Mouse (Mus musculus) cerebellum, adult 11 months (tissue): ENCODE measurements around the gene Larp4.

Experiments
- DNase-seq: peaks from one replicate; pipeline ENCODE4 v3.0.0; 2022

Larp4 gene

DNA sequence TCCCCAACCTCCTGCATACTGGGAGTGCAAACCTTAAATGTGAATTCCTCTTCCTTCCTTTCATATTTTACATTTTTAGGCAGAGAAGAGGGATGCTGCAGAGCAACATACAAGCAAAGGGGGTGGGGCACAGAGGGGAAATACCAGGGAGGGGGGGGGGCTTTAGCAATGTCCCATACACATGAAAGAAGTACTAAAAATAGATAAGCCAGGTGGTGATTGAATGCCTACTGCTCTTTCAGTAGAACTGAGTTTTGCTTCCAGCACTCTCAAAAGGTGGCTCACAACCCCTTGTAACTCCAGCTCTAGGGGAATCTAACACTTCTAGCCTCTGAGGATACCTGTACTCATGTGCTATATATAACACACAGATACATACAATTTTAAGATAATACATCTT is 36.3 kb downstream of the Larp4 start:
- DNase-seq = no peak

- DNase-seq = no peak
Observed at GRCm38 (mm10) chr15:100018280-100018899, 48.5 kb downstream of the Larp4 start.

DNA sequence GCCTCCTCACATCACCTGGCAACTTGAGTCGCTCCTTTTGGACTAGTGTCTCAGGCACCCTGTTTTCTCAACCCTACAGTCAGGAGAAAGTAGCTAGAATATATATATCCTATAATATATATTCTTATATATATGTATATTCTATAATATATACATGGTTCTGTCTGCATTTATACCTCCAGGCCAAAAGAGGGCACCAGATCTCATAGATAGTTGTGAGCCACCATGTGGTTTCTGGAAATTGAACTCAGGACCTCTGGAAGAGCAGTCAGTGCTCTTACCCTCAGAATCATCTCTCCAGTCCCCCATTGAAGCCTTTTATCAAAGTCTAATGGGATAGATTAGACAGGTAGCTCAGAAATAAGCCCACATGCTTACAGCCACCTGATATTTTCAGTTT is 51.3 kb downstream of the Larp4 start:
- no peak for DNase-seq

DNA sequence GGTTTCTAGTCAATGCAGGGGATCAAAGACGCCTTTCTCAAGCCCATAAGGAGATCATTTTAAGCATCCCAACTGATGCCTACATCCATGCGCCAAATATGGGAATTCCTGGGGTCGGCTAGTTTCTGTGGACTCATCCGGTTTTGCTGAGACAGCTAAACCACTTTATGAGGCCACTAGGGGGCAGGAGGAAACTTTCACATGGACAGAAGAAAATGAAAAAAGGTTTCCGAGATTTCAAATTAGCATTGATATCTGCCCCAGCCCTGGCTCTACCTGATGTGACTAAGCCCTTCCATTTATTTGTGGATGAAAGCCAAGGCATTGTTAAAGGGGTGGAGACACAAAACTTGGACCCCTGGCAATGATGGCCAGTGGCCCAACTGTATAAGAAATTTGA is 53.1 kb downstream of the Larp4 start:
- DNase-seq = peak; percentile 27

GRCm38 (mm10) chr15:100025076-100025834 is 55.4 kb downstream of the Larp4 start:
- DNase-seq = no peak

- DNase-seq = no peak
Observed at GRCm38 (mm10) chr15:100028133-100028532, 58.3 kb downstream of the Larp4 start.

DNA sequence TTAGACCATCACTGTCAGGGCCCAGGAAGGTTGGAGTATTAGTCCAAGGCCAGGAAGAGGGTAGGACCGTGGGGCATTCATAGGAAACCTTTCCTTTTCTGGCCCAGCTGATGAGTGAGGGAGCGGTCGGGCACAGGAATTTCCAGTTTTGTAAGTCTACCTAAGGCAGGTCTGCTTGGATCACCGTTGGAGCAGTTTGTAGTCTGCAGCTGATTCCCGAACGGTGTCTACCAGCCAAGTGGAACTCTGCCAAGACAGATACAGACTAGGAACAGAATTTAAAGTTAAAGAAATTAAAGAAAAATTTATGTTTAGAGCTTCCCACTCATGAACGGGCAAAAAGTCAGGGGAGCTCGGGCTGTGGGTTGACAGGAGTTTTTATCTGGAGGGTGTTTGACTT is 59.6 kb downstream of the Larp4 start:
- no peak for DNase-seq

DNA sequence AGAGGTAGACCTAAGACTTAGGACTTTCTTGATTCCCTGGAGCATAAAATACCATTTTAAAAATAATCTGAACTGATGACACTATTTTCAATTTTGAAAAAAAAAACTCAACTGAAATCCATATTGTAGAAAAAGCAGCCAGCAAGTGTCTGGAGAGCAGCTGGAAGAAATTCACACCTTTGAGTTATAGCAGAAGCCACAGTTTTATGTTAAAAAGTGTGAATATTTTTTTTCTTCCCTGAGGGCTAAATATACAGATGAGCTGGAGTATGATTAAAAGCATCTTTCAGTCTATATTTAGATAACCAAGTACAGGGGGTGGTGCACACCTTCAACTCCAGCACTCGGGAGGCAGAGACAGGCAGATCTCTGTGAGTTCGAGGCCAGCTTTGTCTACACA is 60.0 kb downstream of the Larp4 start:
- DNase-seq = no peak

DNA sequence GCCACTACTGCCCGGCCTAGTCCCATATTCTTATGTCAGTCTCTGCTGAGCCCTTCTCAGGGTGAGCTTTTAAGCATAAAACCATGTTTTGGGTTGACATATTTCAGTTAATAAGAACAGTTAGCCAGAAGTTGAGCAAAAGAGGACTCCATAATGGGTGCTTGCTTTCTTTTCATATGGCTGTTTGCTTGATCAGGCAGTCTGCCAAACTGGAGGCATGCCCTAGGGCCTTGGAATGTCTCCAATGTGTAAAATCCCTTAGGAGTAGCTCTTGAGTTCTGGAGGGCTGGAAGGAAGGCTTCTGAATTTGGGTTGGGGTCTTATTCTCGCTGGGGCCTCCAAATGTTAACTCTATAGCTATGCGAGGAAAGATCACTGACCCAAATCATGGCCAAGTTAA is 62.7 kb downstream of the Larp4 start:
- no peak for DNase-seq

DNA sequence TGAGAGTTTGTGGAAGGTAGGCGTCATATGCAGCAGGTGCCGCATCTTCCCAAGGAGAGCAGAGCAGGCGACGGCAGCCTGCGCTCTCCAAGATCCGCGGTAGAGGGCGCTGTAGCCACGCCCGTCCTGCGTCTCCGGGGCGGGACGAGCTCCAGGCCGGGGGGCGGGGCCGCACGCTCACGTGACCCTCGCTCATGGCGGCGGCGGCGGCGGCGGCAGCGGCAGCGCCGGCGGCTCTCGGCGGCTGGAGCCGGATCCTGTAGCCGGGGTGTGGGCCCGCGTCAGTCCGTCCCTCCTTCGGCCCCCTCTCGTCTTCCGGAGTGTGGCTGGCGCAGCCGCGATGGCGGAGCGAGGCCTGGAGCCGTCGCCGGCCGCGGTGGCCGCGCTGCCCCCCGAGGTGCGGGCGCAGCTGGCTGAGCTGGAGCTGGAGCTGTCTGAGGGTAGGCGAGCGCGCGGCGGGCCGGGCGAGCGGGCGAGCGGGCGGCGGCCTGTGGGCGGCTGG is 68.7 kb downstream of the Larp4 start, which contains the start of gene Dip2b:
Gene Dip2b (plus strand): TSS at position 195 of the 502 bp plus-strand sequence.
- DNase-seq = peak; percentile 97

GRCm38 (mm10) chr15:100039001-100039701 is 69.3 kb downstream of the Larp4 start:
- DNase-seq = peak; percentile 40

DNA sequence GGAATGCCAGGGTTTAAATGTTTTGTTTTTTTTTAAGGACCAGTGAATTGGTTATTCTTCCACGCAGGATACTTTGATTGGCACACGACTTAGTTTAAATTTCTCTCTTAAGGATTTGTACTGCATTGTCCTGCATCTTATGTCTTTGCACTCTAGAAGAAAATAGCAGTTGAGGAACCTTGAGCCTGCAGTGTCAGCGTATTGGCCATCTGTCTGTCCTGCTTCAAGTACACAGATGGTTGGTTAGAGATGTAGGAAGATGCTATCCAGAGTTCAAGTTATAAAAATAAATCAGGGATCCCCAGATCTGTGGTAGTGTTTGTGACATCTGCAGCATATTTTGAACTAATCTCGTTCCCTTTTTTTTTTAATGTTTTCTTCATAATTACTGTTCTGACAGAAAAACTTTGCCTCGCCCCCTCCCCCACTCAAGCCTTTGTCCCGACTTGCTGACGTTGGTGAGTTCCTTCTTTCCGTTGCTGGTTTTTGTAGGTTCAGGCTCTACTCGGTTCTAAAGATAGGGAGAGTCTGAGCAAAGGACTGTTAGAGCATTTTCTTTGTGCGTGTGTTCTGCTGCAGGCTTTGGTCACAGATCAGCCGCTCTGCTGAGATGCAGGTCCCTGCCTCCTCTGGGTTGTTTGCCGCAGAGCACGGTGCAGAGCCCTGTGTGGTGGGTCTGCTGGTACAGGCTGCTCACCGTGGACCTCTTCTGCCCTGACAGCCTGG is 70.8 kb downstream of the Larp4 start:
- DNase-seq = no peak

DNA sequence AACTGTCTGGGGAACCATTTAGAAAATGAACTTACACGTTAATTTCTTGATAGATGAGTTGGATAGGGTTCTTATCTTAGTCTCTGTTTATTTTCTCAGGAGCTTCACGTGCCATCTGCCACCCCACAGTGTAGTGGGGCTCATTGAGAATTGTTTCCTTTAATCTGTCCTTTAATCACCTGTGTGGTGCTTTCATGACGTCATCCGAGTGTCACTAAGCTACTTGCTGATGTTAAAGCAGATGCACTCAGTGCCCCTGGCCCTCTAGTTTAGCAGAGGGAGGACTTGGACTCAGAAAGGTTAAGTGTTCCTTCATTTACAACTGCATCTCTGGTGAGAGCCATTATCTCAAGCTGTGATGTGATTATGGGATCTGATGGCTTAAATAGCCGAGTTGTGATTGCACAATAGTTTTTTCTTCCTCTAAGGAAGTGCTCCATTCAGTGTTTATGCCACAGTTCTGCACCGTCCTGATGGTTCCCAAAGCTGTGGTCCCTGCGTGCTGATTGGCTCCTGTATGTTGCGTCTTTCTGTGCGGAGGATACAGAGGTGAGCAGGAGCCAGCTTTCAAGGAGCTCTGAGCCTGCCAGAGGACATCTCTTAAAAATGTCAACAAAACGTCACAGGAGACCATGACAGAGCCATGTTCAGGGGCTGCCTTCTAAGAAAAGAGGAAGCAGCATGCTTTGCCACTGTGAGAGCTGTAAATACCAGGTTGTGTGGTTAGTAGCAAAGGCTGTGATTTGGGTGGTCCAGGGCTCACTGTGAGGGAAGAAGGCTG is 71.6 kb downstream of the Larp4 start:
- peak; percentile 31 for DNase-seq

DNA sequence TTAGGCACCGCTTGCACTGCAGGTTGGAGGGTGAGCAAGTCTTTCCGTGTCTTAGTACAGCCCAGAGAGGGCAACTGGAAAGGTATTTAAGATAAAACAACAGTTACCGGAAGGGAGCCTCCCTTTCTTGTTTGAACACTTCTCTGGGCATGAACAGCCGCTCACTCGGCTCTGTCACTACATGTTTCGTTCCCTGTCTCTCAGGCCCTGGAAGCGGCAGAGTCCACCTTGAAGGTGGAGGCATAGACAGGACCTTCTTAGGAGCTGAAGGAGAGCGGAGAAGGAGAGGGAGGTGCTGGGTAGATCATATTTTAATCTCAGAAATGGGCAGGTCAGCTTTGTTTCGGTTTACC is 72.2 kb downstream of the Larp4 start:
- DNase-seq = no peak

DNA sequence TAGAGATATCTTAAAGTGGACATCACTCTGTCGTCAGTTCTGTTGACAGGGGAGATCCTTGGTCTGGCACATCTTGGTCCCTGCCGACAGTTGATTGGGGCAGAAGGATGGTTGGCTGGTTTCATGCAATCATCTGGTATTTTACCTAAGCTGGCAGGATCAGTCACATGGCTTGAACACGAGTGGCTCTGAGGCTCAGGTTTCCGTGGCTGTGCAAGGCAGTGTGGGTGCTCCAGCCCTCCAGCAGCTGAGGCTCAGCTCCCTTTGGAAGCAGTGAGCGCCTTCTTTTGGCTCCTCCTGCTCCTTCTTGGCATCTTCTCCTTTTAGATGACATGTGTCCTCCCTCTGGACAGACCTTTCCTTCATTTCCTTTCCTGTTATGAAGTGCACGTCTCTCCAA is 75.7 kb downstream of the Larp4 start:
- DNase-seq = no peak

DNA sequence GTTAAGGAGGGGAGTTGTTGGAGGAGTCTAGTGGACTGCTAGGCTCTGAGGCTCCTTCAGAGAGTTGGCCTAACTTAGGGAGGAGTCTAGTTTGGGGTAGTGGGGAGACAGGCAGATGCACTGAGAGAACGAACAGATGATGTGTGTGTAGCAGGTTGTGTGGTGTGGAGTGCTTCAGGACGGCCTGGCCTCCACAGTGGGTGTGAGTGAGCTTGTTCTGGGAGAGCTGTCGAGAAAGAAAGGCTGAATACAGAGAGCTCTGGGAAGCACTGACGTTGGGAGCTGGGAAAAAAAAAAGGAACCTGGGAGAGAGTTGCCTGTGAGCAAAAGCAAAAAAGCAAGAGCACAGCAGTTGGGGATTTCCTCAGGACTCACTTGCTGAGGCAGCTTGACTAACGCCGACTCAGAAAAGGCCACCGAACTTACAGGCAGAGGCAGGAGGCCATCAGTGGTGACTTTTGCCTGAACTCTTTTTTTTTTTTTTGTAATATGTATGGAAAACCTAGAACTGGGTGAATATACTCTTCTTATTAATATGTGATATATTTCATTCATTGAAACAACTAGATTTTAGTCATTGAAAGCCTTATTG is 79.7 kb downstream of the Larp4 start:
- no peak for DNase-seq

GRCm38 (mm10) chr15:100050940-100051339 is 81.1 kb downstream of the Larp4 start:
- DNase-seq = no peak

GRCm38 (mm10) chr15:100052726-100053125 is 82.9 kb downstream of the Larp4 start:
- no peak for DNase-seq

- no peak for DNase-seq
Observed at GRCm38 (mm10) chr15:100056397-100056908, 86.6 kb downstream of the Larp4 start.

- DNase-seq = no peak
Observed at GRCm38 (mm10) chr15:100057698-100058097, 87.8 kb downstream of the Larp4 start.

DNA sequence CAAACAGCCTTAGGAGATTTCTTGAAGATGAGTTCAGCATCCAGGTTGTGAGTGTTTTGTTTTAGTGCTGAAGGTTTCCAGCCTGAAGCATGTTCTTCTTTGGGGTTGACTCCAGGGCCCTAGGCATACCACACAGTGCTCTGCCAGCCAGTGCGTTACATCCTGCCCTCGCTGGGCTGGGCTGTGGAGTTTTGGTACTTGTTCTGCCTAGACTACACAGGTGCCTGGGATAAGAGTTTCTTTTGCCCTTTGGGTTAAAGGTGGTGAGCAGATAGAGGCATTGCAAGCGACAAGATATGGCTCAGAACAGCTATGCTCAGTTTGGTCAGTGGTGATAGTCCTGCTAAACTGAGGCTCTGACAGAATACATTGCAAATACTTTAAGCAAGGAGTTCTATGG is 88.3 kb downstream of the Larp4 start:
- DNase-seq = no peak

- no peak for DNase-seq
Observed at GRCm38 (mm10) chr15:100058912-100059311, 89.0 kb downstream of the Larp4 start.
